Mouse (Mus musculus): ENCODE results near the gene Popdc3.
"Not testable (repeated sequence)": the region's sequence is repeated elsewhere in the genome, so short reads cannot be mapped to it uniquely, and the experiment has no call there.

Popdc3 gene

DNA sequence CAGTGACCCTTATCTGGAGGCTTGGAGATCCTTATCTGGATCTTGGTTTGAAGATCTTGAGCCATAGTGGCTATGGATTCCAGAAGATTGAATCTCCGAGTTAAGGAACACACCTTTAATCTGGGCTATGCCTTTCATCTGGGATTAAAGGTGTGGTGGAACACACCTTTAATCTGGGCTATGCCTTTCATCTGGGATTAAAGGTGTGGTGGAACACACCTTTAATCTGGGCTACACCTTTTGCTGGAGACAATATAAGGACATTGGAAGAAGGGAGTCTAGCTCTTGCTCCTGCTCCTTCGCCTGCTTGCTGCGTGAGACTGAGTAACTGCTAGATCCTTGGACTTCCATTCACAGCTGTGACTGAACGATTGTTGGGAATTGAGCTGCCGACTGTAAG lies at the start of gene Popdc3:
Gene Popdc3, plus strand, starts transcription at position 301 of the 400 bp plus-strand sequence.
- TF ChIP-seq GATA4 (IDR thresholded peaks at IDR 0.05; ENCODE audit: insufficient replicate concordance, low read length) = not testable (repeated sequence)

- TF ChIP-seq GATA4 (IDR thresholded peaks at IDR 0.05; ENCODE audit: insufficient replicate concordance, low read length) = no peak
Observed at GRCm38 (mm10) chr10:45129105-45129504, 48.8 kb upstream of the Popdc3 start.

- TF ChIP-seq GATA4 (IDR thresholded peaks at IDR 0.05; ENCODE audit: insufficient replicate concordance, low read length) = no peak
Observed at GRCm38 (mm10) chr10:45130004-45130403, 47.9 kb upstream of the Popdc3 start.

GRCm38 (mm10) chr10:45132371-45132770 lies 45.5 kb upstream of the Popdc3 start:
- no peak for TF ChIP-seq GATA4 (IDR thresholded peaks at IDR 0.05; ENCODE audit: insufficient replicate concordance, low read length)

GRCm38 (mm10) chr10:45136806-45137205 lies 41.1 kb upstream of the Popdc3 start:
- no peak for TF ChIP-seq GATA4 (IDR thresholded peaks at IDR 0.05; ENCODE audit: insufficient replicate concordance, low read length)

- TF ChIP-seq GATA4 (IDR thresholded peaks at IDR 0.05; ENCODE audit: insufficient replicate concordance, low read length) = no peak
Observed at GRCm38 (mm10) chr10:45139910-45140309, 38.0 kb upstream of the Popdc3 start.

GRCm38 (mm10) chr10:45140474-45141212 lies 37.3 kb upstream of the Popdc3 start:
- no peak for TF ChIP-seq GATA4 (IDR thresholded peaks at IDR 0.05; ENCODE audit: insufficient replicate concordance, low read length)

GRCm38 (mm10) chr10:45142359-45142758 lies 35.5 kb upstream of the Popdc3 start:
- no peak for TF ChIP-seq GATA4 (IDR thresholded peaks at IDR 0.05; ENCODE audit: insufficient replicate concordance, low read length)

- TF ChIP-seq GATA4 (IDR thresholded peaks at IDR 0.05; ENCODE audit: insufficient replicate concordance, low read length) = no peak
Observed at GRCm38 (mm10) chr10:45144038-45144817, 33.7 kb upstream of the Popdc3 start.

GRCm38 (mm10) chr10:45146821-45147220 lies 31.1 kb upstream of the Popdc3 start:
- TF ChIP-seq GATA4 (IDR thresholded peaks at IDR 0.05; ENCODE audit: insufficient replicate concordance, low read length) = no peak

DNA sequence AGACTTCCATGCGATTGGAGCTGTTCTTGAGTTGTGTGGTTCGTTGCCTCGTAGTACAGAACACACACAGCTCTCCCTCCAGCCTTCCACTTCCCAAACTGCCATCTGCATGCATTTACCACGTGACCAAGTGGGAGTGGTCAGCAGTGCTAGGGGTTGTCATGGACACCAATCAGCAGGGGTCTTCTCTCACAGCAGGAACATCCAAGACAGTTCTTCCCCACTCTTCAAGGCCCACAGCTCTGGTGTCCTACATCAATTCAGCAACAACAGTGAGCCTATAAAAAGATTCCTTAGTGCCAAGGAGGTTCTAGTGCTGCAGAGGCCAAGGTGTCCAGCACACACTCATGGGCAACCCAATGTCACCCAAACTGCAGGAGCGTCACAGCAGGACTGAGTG lies 26.8 kb upstream of the Popdc3 start:
- no peak for TF ChIP-seq GATA4 (IDR thresholded peaks at IDR 0.05; ENCODE audit: insufficient replicate concordance, low read length)

- no peak for TF ChIP-seq GATA4 (IDR thresholded peaks at IDR 0.05; ENCODE audit: insufficient replicate concordance, low read length)
Observed at GRCm38 (mm10) chr10:45151771-45152692, 25.9 kb upstream of the Popdc3 start.

GRCm38 (mm10) chr10:45154557-45155060 lies 23.3 kb upstream of the Popdc3 start:
- no peak for TF ChIP-seq GATA4 (IDR thresholded peaks at IDR 0.05; ENCODE audit: insufficient replicate concordance, low read length)

DNA sequence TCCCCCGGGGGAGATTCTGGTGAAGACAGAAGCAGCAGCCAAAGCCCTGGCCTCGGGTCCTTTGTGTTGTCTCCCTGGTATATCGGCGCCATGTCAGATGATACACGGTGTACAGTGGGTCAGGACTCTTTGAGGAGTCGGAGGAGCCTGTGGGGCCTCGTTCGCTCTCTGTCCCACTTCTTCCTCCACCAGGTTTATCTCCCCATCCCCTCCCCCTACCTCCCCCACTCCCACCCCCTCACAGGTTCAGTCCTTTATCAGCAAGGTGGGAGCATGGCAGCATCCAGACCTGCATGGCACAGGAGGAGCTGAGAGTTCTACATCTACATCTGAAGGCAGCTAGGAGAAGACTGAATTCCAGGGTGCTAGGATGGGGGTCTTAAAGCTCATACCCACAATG lies 12.0 kb upstream of the Popdc3 start:
- no peak for TF ChIP-seq GATA4 (IDR thresholded peaks at IDR 0.05; ENCODE audit: insufficient replicate concordance, low read length)

- no peak for TF ChIP-seq GATA4 (IDR thresholded peaks at IDR 0.05; ENCODE audit: insufficient replicate concordance, low read length)
Observed at GRCm38 (mm10) chr10:45173927-45174326, 4.0 kb upstream of the Popdc3 start.

Measured in liver, adult (tissue).